Mouse (Mus musculus) adrenal gland, postnatal 25 days (tissue): ENCODE measurements around the gene Actr8. TPM values are rescaled to one million over a fixed set of nuclear protein-coding genes. Genes with fewer than 3 reads are reported as not detected.
A peak's percentile ranks its signal among the peaks of the same experiment; 100 is the strongest.

Experiments
- DNase-seq: peaks from one replicate; pipeline ENCODE4 v3.0.0; 2021; ENCODE audit warnings: mixed read lengths
- long read RNA-seq: library from polyadenylated mRNA; stranded (forward); transcript quantifications from one replicate; pipeline ENCODE4 v2.0.0, GENCODE M21; 2021
- total RNA-seq: library from RNA; stranded (reverse); gene quantifications from 2 replicates; pipeline ENCODE4 v1.2.3, GENCODE M21; 2021

The Actr8 gene
- total RNA-seq: 63.0 and 78.1 TPM in 2 replicates
- long read RNA-seq, transcript Actr8-201 (13 exons, 2,119 nt): major isoform, 57 of 72 reads
- long read RNA-seq, partial matches to known transcripts: 8 of 72 reads
- long read RNA-seq, other reads (novel, unspliced or antisense): 6 of 72 reads

DNA sequence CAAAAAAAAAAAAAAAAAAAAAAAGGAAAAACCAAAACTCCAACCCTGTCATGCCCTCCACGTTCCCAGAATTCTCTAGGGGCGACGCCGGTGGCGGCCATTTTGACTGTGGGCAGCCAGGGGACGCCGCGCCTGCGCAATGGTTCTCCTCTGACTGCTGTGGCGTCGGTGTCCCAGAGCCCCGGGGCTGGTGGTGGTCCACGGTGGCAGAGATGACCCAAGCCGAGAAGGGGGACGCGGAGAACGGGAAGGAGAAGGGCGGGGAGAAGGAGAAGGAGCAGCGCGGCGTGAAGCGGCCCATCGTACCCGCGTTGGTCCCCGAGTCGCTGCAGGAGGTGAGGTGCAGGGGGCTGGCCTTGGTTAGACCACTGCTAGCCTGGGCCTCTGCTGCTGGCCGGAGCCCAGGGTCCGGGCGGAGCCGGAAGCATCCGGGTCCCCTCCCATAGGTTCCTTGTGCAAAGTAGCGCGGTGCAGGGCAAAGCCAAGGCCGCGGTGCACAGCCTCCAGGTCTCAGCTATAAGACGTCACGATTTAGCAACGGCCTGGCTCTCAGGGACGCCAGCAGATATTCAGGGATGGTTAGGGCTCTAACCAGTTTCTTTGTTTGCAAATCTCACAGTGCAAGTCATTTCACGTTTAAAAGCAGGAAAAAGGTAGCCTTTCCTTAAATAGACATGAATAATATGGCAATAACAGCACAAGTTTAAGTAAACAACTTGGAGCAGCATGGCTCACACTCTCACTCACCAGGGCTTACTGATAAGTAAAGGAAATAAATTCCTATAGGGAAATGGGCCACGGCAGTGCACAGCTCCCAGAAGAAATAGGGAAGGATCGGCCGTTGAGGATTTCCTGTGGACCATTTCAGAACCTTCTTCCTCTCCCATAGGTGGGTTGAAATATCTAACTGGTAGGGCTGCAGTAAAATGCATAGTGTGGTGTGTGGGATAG is at the start of gene Actr8:
Gene Actr8, plus strand, starts transcription at position 84 of the 951 bp plus-strand sequence.
- DNase-seq: peak; percentile 97

DNA sequence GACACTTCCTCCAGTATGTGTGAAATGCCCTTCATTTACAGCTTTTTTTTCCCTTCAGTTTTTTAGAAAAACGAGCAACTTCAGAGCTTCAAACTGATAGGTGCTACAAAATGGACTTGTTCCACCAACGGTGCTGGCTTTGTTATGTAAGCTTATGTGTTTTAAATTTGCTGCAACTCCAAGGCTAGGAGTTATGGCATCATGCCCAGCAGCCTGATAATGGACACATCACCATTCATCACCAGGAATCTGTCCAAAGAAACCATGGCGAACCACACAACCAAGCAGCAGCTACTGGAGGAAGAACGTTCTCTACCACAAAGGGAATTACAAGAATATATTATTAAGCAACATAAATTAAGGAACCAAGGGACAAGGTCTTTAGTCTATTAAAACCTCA is 49.2 kb upstream of the Actr8 start:
- peak; percentile 69 for DNase-seq

DNA sequence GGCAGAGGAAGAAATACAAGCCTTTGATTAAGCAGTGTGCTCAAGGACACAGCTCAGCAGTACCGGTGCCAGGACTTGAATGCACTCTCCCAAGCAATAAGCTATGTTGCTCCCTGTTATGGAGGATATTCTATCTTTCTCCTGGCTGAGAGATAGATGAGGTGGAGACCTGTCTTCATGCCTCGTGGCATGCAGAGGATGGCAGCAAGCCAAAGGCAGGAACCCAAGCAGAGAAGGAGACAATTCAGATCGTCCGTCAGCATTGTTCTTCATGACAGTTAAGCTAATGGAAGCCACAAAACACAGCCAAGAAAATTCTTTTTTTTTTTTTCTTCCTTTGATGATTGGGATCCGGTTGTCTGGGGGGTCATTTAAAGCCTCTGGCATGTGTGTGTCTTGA is 42.6 kb upstream of the Actr8 start:
- DNase-seq: no peak

DNA sequence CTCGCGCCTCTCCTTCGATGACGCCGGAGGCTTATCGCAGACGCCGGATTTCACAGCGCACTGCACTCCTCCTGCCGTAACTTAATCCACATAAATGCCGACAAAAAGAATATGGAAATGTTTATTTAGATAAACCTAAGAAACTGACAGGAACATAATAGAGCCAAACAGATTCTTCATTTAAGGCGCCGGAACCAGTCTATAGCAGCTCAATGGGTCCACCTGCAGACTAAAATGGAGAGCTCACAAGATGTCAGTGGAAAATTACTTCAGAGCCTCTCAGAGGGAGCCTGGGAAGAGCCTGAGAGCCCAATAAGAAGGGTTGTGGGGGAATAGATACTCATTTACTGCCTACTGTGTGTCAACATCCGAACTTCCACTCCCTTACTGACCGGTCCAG is 40.7 kb upstream of the Actr8 start:
- DNase-seq: no peak

DNA sequence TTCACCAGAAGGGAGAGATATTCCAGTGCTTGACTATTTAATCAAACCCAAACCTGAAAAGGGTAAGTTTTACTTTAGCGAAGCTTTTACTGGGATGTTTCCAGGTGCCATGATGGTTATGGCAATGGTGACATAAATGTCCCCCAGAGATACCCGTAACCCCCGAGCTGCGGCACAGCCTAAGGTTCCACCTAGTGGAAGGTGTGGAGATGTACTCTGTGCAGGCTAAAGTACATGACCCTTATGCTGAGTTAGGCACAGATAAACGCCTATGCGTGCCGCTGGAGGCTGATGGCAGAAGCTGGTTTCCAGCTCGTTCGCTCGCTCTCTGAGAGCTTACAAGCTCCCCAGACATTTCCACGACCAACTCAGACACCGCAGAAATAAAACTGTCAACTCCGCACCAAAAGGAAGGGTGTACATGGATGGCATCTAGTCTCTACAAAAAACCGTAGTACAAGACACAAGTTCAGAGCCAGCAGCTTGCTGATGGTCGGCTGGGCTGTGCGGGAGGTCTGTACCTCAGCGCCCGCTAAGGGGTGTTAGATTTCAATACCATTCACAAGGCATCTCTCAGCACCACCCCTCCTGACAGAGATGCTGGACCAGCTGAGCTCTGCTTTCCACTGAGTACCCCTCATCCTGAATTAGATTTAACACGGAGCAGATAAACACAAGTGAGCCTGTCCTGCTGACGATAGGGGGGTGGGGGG is 38.4 kb upstream of the Actr8 start:
- DNase-seq: no peak

DNA sequence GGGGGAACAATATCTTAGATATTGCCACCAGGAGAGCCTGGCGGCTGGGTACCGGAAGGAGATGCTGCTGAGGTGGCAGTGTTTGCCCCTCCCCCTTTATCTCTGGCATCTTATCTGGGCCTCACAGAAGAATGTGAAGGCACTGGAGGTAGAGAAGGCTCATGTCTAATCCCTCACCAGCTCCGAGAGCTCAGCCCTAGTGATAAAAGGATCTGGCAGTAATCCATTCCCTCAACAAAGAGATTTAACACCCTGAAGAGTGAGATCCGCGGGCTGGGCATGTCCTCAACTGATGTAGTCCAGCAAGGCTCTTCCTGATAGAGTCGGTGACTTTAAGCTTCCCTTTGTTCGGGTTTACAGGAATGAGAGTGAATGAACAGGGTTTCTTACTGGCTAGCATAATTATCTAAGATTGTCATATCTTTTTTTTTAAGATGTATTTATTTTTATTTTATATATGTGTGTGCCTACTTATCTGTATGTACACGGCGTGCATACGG is 37.8 kb upstream of the Actr8 start:
- DNase-seq: no peak

DNA sequence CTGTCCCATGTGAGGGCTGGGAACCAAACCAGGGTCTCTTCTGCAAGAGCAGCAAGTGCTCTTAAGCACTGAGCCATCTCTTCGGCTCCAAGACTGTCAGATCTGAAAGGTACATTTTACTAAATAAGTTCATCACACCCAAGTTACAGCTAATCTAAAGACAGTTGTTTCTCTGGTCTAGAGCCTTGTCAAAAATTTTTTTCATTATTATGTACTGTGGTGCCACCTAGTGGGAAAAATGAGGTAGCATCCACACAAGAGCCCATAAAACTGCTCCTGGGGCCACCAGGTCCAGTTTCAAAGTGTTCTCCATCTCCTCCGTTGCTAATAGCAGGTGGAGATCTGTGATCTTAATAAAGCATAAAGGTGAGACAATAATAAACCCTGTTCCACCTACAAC is 37.3 kb upstream of the Actr8 start:
- DNase-seq: peak; percentile 18

DNA sequence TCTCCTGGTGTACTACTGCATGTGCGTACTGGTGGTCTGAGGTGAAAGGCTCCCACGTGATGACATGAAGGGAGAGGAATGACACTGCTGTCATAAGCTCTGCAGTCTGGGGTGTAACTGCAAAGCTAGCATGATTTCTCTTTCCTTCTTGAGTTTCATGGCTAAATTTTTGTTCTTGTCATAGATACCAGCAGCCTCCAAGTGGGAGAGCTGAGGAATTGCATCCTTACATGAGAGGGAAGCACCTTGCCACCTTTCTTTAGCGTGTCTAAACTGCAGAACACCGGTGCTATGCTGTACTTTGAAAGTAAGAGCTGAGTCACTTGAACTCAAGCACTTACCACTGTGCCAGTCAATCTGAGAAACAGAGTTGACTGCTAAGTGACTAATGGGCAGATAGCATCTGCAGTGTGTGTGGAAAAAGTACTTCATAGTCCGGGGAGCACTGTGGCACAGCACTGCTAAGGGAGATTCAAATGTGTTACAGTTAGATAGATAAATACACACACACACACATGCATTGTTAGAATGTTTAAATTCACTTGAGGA is 31.3 kb upstream of the Actr8 start:
- DNase-seq: no peak

DNA sequence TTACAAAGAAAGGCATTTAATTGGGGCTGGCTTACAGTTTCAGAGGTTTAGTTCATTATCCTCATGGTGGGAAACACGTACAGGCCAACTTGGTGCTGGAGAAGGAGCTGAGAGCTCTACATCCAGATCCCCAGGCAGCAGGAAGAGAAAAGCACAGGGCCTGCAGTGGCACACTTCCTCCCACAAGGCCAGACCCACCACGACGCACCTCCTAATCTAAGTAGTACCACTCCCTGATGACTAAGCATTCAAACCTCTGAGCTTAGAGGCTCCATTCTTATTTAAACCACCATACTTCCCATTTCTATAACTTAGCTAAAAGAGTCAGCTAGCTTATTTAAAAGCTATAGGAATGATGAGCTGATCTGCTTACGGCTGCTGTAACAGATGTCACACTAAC is 27.3 kb upstream of the Actr8 start:
- no peak for DNase-seq

DNA sequence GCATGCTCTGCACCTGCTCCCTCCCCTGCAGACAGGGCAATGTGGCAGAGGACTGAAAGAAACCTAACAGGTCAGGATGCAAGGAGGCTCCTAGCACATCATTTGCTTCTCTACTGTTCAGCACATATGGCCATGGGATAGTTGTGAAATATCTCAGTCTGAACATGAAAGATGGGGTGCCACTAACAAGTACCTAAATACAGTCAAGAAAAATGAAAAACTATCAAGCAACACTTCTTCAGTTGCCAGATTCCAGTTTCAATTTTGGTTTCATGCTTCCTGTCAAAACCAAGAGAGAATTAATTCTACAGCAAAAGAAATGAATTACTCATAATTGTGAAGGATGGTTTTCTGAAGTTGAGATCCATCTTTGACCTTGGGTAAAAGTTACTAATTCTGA is 20.7 kb upstream of the Actr8 start:
- no peak for DNase-seq

DNA sequence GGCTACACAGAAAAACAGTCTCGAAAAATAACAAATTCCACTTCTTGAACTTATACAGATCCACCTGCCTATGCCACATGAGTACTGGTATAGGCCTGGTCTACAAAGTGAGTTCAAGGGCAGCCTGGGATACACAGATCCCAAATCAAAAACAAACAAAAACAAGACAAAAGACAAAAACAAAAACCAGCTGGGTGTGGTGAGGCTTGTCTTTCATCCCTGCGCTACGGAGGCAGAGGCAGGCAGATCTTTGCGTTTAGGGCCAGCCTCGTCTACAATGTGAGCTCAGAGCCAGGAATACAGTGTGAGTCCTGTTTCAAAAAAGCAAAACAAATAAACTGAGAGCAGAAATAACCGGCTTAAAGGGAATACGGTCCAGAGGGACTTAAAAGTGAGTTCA is 10.5 kb upstream of the Actr8 start:
- DNase-seq: no peak

DNA sequence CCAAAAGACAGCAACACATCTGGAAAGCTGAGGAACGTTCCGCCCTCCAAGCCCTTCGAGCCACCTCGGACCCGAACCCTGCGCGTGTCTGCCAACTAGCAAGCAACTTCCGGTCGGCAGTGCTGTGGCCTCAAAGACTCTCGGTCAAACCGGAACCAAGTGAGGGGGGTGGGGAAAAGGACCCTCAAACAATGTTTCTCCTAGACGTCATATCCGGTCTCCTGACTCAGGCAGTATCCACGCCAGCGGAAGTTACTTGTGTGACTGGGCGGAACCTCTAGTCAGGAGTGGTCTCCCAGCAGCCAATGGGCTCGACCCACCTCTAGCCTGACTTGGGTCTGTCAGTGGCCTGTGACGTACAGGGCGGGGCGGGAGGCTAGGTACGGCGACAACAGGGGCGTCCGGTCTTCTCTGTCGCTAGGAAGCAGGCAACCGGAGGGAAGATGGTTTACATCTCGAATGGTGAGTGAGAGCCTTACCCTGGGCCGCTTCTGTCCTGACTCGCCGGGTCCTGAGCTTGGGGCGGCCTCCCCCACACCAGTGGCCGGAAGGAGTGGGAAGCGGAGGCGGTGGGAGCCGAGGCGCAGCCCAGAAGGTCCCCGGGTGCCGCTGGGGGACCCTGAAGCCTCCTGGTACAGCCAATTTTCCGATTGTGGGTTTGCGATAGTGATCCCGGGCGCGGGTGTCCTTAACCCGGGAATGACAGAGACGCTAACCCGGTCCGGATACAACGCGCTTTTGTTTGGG is 9.9 kb upstream of the Actr8 start, which contains the start of gene Selenok:
Gene Selenok, plus strand, starts transcription at position 234 of the 747 bp plus-strand sequence.
- peak; percentile 90 for DNase-seq

DNA sequence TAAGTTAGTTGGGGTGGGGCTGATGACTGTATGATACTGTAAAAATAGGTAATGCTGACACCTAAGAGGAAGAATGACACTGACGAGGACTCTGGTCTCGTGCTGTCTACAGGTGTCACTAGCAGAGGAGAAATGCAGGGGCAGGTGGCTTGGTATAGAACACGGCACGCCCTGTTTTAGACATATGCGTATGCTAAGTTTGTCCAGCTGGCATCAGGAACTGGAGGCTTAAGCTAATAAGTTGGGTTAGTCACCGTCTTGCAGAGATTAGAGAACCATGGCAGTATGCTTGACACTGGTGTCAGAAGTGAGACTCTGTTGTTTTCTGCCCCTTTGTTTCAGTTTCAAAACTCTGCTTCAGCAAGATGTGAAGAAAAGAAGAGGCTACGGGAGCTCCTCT is 6.7 kb upstream of the Actr8 start:
- DNase-seq: no peak

DNA sequence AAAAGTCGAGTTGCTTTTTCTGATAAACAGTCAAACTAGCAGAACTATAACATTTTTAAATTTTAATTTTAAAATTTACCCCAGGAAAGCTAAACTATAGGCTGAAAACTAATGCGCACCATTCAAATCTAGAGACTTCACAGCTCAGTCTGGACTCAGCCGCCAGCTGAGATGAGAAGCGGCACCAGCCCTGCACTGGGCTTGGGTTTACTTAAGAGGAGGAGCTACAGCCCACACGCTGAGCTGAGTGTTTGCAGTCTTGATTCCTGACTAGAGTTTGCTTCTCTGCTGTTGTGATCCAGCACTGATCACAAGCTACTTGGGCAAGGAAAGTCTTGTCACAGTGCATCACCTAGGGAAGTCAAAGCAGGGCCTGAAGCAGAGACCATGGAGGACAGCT is 6.1 kb upstream of the Actr8 start:
- no peak for DNase-seq

DNA sequence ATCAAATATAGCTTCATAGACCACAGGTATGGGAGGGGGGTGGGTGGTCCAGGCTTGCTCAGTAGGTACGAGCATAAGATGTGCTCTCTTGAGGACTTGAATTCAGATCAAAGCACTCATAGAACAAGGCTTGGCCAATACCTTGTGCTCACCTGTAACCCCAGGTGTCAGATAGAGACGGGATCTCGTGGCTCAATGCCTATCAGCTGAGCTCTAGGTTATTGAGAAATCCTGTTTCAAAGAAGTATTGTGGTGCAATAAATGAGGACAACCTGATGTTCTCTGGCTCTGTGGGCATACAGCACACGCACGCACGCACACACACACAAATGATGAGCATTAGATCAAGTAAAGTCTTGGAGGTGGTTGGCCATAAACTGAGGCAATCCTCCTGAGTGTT is 1.2 kb upstream of the Actr8 start:
- DNase-seq: no peak

DNA sequence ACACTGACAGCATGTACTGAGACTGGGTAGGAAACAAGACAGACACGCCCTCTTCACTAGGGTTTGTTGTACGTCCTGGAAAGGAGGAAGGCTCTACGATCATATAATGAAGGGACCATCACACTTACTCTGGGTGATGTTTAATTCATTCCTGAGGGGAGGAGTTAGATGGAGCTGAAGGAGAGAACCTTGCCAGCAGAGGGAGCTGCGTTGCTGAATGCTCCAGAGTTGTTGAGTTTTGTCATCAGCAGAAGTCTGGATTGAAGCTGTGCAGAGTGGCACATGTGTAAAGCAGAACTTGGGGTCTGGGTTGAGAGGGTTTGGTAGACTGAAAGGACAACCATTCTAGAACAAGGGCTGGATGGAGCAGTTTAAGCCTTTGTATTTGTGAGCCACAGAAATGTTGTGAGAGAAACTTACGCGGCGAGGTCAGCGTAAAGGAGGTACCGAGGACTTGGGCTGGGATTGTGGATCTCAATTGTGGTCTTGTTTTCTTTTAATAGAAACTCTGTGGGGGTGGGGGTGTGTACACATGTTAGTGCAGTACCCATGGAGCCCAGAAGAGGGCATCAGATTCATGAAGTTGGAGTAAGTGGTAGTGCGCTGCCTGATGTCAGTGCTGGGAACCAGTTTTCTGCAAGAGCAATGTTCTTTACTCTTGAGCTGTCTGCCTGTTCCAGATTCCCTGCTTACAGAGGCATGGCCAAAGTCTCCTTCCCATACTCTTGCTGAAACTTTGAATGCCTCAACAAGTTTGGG is 2.5 kb downstream of the Actr8 start:
- DNase-seq: no peak

DNA sequence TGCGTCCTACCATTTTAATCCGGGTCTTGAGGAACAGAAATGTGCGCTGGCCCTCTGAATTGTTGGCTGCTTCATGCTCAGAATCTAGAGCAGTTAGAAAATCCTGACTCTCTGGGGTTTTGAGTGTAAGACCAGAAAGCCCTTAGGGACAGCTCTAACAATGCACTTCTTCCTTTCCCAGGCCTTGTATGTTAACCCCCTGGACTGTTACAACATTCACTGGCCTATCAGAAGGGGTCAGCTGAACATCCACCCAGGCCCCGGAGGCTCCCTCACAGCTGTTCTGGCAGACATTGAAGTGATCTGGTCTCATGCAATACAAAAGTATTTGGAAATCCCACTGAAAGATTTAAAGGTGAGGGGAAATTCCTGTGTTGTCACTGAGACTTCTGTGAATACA is 8.0 kb downstream of the Actr8 start:
- DNase-seq: no peak

DNA sequence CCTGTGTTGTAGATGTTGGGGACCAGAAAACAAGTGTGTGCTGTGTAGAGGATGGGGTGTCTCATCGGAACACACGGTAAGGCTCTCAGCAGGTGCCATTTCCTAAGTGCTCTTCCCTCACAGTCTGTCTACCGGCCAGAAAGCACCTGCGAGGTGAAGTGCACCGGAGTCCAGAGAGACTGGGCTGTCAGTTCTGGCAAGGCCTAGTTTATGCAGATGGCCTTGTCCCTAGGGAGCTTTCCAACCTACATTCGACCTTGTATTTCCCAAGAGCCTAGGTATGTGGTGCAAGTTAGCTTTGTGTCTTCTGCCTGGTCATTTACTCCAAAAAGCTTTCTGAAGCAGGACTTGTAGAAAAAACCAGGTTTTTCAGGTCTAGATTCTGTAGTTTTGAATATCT is 9.1 kb downstream of the Actr8 start:
- DNase-seq: no peak

DNA sequence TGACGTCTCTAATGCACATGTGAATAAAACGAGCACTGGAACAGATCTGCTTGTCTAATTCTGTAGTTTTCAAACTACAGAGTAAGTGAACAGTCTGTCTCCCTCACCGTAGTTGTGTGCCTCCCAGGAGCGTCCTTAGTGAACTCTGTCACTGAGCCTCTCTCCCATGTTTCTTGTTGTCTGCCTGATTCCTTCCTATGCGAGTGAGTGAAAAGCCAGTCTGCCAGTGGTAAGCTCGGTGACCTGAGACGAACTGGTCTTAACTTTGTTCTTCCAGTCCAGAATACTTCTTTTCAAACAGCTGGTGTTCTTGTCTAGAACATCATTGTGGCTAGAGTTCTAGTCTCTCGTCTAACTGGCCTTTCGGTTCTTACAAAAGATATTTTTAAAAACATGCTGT is 9.6 kb downstream of the Actr8 start:
- DNase-seq: no peak

DNA sequence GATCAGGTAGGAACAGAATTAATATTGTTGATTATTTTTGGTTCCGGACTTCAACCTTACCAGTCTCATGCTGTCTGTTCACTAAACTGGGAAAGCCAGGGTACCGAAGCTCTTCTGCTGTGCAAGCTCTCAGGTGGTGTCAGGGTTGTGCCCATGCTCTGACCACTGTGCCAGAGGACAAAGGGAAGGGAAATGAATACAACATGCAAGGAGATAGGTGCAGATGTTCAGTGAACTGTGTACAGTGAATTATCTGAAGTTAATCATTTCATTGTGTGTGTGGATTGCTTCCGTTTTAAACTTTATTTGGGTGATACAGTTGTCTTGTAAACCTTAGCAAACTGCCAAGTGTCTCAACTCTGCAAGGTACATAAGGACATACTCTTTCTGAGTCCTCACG is 10.2 kb downstream of the Actr8 start:
- no peak for DNase-seq

DNA sequence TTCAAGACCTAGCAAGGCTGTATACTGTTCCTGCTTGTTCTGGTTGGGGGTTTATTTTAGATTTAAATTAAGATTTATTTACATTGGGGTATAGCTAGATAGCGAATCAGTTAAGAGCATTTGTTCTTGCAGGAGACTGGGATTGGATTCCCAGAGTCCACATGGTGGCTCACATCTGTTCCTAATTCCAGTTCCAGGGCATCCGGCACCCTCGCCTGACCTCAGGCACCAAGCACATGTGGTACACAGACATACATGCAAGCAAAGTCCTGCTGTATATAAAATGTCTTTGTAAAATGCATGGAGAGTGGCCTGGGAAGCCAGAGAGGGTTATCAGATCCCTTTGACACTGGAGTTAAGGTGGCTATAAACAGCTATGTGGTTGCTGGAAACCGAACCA is 16.8 kb downstream of the Actr8 start:
- no peak for DNase-seq
